Mouse (Mus musculus) kidney, postnatal 10 days (tissue): ENCODE results near the gene Apoc1.

ENCODE experiments used
- DNase-seq: peaks from one replicate; pipeline ENCODE4 v3.0.0; 2021; ENCODE audit warnings: mixed read lengths

Gene Apoc1

GRCm38 (mm10) chr7:19691873-19692865 is at the start of gene Apoc1:
Gene Apoc1 (minus strand): TSS chr7:19692660.
- peak; percentile 56 for DNase-seq

- peak; percentile 80 for DNase-seq
Observed at GRCm38 (mm10) chr7:19741329-19742031, 49.0 kb upstream of the Apoc1 start.

DNA sequence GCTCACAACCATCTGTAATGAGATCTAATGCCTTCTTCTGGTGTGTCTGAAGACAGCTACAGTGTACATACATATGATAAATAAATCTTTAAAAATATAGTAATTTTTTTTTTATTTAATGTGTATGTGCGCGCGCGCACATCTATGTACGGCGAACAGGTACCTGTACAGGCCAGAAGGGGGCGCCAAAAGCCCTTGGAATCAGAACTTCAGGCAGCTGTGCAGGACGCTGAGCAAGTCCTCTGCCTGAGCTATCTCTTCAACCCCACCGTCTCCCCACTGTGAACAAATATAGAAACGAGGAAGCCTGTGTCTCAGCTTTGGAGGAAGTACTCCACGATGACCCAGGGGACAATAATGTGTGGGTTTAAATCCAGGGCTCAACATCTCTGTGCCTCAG is 47.8 kb upstream of the Apoc1 start:
- peak; percentile 54 for DNase-seq

DNA sequence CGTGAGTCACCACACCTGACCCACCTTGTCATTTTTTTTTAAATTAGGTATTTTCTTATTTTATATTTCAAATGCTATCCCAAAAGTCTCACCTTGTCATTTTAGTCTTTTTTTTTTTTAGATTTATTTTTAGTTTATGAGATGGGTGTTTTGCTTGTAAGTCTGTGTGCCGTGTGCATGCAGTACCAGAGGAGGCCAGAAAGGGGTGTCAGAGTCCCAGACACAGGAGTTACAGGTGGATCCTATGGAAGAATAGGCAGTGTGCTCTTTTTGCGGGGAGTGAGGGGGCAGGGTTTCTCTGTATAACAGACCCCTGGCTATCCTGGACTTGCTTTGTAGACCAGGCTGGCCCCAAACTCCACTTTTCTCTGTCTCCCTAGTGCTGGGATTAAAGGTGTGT is 46.3 kb upstream of the Apoc1 start:
- no peak for DNase-seq

DNA sequence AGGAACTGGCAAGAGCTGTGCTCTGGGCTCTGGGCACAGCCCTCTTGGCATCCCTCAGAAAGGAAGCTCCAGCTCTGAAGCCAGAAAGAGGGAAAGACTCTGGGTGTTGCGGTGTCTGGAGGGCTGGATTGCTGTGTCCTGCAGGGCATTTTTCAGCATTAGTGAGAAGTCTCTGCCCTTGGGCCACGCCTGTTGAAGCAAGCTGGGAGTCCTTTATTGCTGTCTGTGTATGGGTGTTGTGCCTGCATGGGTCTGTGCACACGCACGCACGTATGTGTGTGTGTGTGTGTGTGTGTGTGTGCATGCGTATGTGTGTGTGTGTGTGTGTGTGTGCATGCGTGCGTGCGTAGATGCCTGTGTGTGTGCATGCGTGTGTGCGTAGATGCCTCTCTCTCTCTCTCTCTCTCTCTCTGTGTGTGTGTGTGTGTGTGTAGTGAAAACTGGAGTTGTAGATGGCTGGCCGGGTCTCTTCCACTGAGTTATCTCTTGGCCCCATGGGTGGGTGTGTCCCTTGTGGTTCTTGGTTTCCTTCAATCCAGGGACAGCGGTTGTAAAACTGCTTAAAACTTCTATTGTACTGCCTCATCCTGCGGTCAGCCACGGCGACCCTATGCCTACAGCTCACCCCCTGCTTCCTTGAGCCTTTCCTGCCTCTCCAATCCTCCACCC is 44.1 kb upstream of the Apoc1 start:
- peak; percentile 24 for DNase-seq

DNA sequence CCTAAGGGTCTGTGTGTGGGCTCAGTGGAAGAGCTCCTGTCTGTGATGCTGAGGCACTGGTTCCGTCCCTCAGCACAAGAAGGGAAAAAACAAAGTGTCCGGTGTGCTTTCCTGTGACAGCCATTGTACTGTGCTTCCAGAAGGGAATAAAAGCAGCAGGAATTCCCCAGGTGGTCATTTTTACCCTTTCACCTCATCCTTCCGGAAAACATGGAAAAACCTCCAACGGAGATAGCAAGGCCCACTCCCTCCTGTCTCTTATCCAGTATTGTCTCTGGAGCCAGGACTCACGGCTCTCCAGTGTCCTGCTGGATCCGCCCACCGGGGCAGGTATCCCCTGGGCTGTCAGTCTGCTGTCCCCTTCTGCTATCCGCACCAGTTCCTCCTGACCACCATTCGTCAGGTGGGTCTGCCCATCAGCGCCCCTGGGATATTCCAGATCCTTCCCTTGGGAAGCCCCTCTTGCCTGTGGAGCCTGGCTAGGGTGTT is 41.8 kb upstream of the Apoc1 start:
- no peak for DNase-seq

- peak; percentile 27 for DNase-seq
Observed at GRCm38 (mm10) chr7:19726541-19726940, 34.1 kb upstream of the Apoc1 start.

DNA sequence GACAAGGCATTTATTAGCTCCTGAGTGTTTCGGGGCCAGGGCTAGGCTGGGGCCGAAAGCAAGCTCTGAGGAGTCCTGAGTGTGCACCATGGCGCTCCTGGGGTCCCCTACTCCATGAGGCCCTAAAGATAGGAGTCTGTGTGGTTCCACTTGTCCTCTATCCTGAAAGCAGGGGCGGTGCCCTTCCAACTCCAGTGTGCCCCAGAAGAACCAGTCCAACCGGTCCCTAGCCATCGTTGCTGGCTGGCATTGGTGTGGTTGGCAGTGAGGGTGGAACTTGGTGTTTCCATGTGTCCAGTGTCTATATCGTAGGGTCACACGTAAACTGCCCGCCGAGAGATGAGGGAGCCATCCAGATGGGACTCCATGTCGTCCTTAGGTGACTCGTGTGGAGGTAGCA is 31.7 kb upstream of the Apoc1 start:
- peak; percentile 39 for DNase-seq

DNA sequence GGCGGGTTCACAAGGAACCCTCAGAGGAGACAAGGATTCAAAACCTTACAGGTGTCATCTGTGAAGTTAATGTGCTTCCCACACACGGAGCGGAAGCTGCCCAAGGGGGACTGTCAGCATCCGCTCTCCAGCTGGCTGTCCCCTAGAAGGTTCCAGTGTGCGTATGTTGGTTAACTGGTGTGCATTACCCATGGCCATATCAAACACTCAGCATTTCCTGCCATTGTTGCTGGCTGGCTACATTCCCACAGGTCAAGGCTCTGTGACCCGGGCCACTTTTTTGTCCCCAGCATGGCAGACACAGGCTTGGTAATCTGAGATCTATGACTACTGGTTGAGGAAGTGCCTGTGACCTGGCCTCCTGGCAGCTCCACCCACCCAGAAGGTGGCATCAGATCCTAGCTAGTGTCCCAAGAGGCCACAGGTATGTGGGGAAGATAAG is 30.3 kb upstream of the Apoc1 start:
- DNase-seq, result peak; percentile 82

DNA sequence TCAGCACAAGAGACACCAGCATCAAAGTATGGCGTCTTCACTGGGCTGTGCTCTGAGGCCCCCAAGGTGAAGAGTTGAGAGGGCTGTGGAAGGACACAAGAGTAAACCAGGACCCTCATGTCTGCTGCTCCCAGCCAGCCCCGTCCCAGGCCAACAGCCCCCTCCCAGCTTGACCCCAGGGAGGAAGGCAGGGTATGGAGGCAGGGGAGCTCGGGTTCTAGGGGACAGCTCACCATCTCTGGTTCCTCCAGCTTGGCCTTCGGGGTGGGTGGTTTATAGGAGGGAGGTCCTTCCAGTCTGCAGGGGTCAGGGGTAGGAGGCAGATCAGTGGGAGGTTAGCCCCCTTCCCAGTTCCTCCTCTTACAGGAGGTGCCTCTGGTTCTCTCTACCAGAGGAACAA is 26.7 kb upstream of the Apoc1 start:
- no peak for DNase-seq

- DNase-seq, result no peak
Observed at GRCm38 (mm10) chr7:19718297-19718952, 26.0 kb upstream of the Apoc1 start.

DNA sequence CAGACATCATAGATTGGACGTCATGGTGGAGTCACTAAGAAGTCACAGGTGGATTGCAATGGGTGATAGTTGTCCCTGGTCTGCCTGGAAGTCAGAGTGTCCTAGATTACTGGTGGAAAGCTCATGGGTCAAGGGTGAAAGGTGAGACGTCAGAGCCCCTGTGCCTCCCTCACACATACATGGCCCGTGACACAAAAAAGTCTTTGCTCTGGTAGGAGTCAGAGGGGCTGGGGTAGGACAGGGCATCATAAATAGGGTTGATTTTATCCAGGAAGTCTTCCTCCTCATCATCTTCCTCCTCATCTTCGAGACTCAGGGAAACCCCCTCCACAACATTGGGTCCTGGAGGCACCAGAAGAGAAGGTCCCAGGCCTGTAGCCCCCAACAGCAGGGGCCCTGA is 24.9 kb upstream of the Apoc1 start:
- DNase-seq, result no peak

- DNase-seq, result no peak
Observed at GRCm38 (mm10) chr7:19716822-19717221, 24.4 kb upstream of the Apoc1 start.

DNA sequence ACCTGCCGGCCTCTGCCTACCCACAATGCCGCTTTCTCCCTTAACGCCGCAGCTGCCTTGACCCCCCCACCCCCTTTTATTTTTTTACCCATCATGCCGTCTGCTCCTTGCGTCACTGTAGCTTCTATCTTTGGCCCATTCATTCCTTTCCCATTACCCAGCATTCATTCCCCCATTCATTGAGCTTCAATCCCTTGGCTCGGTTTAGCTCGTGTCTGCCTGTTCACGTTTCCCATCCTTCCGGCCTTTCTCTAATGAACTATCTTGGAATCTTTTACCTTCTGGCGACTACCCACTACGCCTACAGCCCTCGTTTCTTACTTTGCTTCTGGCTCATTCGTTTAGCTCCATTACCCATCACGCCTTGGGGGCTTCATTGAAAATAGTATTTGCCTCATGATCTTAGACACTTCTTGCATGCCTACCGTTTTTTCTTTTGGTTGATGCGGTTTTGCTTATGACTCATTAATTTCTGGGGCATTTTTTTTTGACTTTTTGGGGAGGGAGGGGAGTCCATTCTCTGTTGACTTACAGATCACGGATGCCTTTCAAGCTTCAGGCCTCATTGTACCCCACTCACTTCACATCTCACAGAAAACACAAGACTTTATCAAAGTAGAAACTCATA is 23.7 kb upstream of the Apoc1 start:
- DNase-seq, result no peak

DNA sequence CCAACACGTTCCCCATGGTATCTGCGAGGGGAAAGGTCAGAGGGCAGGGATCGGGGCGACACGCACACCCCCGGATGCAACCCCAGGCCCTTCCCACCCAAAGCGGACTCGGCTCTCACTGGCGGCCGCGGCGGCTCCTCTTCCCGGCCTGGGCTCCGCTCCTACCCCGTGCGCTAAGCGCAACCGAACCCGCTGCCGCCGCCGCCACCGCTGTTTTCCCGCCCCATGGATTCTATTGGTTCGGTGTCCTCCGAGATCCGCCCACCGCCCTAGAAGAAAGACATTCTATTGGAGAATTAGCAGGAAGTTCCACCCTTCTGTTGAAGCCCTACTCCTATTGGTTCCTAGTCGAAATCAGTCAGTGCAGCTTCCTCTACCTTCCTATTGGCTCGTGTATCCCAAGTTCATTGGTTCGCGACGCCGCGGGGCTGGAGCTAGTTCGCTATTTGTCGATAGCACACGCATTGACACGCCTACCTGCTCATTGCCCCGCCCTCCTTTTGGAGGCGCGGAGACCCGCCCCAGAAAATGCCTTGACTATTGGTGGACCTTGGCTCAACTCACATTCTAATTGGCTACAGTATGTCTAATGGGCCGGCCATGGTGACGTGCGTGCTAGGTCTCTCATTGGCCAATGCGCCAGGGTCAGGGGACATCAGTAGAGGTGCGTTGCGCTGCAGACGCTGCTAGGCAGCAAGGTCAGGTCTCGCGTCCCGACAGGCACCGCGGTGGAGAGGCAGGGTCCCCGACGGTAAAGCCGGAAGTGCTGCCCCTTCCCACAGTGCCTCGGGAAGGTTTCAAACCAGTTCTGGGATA is 23.0 kb upstream of the Apoc1 start, which contains the start of gene Tomm40:
TSS of gene Tomm40 (minus strand) at position 200 of the 816 bp plus-strand sequence.
- DNase-seq, result peak; percentile 99

- no peak for DNase-seq
Observed at GRCm38 (mm10) chr7:19714836-19715235, 22.4 kb upstream of the Apoc1 start.

DNA sequence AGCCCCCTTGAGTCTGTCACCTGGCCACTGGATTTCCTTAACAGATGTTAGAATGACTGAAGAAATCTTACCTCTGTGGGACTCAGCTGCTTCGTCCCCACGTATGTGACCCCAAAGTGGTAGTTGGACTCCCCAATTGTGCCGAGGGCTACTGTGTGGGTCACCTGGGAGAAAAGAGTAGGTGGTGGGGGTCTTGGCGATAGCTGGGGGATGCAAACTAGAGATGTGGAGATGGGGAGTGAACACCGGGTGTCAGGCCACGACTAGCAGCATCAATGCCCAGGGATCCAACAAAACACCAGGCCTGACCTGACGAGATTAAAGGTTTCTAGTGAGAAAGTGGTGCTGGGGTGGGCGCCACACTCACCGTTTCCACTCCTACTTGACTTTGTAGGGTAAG is 21.1 kb upstream of the Apoc1 start:
- no peak for DNase-seq

DNA sequence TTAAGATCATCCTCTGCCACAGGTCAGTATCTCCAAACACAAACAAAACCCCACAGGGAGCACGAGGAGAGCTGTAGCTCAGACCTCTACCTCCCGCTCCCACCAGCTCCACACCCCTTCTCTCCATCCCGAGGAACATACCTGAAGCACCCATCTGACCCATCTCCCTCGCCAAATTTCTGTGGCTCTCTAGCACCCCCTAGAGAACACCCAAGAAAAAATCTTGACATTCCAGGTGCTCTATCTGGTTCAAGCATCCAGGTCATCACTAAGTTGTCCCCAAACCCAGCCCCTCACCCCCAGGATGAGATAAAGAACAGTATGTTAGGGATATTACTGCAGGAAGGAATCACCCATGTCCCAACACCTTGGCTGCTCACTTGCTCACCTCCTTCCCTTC is 20.7 kb upstream of the Apoc1 start:
- DNase-seq, result no peak

DNA sequence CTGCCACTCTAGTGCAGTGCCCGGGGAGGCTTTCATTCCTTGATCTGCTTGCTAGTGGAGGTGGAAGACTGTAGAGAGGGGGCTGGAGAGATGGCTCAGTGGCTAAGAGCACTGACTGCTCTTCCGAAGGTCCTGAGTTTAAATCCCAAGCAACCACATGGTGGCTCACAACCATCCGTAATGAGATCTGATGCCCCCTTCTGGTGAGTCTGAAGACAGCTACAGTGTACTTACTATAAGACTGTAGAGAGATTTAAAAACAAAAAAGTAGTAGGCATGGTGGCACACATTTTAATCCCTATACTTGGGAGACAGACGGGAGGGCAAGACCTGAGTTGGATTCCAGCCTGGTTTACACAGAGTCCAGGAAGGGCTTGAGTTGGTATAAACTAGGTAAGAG is 20.0 kb upstream of the Apoc1 start:
- DNase-seq, result no peak

DNA sequence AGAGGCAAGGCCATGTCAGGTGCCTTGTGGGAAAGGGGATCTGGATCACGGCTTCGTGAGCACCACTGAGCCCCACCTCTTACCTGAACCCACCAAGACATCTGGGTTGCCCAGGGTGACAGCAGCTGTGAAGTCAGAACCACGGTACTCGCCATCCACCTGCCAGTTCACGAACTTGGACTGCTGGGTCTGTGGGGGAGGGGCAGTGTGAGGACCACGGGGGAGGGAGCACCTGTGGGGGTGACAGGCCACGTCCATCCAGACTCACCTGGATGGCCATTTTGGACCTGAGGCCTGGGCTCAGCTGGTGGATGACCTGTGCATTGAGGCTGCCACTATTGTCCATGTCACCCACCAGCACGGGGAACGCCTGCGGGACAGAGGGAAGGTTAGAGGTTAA is 18.2 kb upstream of the Apoc1 start:
- no peak for DNase-seq

- no peak for DNase-seq
Observed at GRCm38 (mm10) chr7:19705271-19705670, 12.8 kb upstream of the Apoc1 start.
